Mouse (Mus musculus) left cerebral cortex, adult 9 months (tissue): ENCODE measurements around the gene Dio2.

Source experiments
- DNase-seq, 2 experiments: peaks; one replicate each; pipeline ENCODE4 v3.0.0; 2022; ENCODE audit warnings: low spot score in 2 of 2

Dio2 gene

DNA sequence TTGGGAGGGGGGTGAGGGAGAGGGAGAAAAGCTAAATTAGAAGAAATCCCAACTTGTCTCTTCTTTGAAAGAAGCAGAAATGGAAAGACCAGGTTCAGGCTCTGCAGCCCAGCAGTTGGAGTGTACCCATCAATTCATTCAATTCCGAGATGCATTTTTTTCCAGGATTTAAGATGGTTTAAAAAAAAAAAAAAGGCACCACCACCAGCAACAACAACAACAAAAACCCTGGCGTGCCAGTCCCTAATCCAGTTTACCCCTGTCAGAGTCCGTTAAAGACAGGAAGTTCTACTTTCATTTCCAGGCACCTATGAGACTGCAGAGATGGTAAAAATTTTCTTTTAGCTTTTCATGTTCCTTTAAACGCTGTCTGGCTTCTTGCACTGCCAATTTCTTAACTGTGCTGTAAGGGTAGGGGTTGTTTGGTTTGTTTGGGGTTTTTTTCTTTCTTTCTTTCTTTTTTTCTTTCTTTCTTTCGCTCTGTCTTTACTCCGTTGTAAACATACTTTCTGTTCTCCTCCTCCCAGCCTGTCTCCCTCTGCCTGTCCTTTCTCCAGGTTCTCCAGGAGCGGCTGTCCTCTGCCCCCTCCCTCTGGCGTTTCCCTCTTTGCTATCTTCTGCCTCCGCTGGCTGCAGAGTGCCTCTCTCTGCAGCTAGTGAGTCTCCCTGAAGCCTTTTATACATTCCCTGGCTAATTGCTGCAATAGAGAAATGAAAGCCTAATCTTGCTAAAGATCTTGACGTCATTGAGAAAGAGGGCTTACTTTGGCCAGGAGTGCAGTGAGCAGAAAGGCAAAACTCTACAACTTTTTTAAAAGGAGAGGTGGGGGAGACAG, at the start of gene Dio2:
TSS of gene Dio2 (minus strand) at position 51 of the 836 bp plus-strand sequence.
- no peak for DNase-seq

DNA sequence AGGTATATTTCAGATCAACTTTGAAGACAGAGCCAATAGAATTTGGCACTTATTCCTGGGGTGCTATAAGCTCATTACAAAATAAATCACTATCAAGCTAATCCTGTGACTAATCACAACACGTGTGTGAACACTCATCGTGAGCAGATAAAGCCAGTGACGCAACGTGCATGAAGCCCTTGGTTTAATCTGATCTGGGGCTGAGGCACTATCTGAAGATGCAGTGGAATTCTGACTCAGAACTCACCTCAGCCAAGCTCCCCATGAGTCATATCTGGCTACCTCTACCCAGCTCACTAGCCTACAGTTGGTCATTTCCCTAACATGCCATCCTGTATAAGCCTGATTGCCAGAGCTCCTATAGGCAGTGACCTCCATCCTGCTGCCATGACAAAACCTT, 43.2 kb upstream of the Dio2 start:
- no peak for DNase-seq

DNA sequence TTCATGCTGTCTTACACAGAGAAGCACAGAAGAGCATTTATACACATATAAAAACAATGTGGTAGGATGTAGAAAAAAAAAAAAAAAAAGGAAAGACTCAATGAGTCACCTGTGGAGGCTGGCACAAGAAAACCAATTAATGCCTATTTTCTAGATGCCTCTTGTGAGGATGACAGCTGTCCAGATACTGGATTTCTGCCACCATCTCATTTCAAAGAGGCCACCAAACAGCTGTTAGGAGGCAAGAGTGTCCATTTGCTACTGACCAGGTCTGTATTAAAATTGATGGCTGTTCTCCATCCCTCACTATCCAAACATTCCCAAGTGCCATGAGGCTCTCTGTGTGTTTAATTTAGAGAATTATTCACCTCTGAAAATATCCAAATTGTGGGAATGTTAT, 6.5 kb upstream of the Dio2 start:
- DNase-seq: no peak

DNA sequence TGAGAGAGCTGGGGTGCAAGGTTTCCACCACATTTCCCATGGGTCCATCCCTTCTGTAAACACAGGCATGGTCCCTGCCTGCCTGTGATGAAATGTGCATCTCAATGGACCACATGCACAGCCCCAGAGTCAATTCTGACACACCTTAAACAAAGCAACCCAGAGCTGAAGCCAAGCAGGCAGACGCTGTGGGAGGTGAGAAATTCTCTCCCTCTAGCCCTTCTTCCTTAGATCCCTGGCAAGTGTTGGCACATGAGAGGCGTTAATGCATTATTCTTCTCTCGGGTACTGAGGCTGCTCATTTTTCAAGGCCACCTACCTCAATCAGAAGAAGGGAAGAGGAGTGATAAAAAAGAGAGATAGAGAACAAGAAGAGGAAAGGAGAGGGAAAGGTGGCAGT, 5.4 kb upstream of the Dio2 start:
- peak in 1 of 2 experiments; percentile 27 for DNase-seq

DNA sequence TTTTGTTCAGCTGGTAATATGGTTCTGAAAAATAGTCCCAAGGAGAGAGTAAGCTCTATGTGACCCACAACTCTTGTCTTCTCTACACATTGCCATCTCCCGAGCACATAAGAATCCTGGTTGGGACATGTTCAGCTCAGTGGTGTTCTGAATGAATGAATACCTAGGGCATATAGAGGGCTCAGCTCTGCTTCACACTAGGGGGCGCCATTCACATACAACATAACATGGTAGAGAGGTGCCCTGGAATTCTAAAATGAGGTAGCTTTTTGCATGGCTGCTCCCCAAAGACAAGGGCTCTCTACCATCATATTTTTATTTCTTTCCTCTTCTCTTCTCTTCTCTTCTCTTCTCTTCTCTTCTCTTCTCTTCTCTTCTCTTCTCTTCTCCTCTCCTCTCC, 2.2 kb upstream of the Dio2 start:
- DNase-seq: peak in 1 of 2 experiments; percentile 86

DNA sequence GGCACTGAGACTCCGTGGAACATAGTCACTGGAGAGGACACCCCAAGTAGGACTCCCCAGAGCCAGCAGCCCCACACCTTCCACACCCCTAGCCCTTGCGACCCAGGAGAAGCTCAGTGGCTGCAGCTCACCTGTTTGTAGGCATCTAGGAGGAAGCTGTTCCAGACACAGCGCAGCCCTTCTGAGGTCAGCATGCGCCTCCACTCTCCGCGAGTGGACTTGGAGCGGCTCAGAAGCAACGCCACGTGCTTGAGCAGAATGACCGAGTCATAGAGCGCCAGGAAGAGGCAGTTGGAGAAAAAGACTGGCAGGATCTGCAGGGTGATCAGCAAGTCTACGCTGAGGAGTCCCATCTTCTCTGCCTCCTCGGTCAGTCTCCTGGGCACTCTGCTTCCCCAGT, 306 bp downstream of the Dio2 start:
- no peak for DNase-seq

DNA sequence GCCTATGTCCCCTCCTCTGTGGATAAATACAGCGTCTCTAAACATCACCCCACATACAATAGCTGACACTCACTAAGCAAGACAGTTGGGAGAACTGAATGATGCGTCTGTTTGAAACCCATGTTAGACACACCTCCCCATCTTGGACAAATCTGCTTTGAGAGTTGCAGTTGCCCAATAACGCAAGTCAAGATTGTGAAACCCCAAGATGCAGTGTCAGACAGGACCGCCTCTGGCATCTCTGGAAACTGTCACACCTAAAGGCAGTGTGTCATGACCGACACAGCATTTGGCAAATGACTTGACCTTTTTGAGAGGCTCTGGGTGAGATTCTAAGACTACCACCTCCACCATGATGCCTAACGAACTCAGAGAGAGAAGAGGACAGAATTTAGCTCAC, 2.8 kb downstream of the Dio2 start:
- DNase-seq: no peak

DNA sequence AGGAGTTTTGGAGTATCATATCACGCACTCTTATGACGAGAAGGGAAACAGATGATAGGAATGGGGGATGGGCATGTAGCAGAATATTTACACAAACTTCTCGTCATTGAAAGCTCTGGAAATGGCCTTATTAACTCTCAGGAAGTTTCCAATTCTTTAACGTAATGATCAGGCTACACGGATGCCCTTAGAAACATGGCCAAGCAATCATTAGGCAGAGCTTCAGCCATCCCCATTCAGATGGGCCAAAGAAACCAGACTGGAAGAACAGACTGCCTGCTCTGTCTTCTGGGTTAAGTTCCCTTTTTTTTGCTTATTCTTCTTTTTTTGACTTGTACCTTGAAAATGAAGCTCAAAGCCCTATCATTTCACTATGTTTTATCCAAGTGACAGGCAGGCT, 3.7 kb downstream of the Dio2 start:
- DNase-seq: no peak

DNA sequence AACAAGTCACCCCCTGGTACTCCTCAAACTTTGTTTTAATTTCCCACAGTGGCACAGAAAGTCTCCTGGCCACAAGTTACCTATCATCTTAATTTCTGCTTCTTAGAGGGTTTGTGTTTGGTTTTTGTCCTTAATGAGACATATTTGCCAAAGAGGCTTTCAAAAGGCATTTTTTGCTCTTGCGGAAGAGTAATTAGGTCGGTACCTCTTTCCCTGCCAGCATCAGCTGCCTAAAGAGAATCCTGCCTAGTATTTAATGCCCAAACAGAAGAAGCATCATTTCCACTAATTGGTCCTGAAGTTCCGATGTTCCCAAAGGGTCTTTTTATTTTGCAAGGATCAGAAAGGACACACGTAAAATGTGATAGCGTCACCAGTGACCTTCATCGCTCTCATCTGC, 4.5 kb downstream of the Dio2 start:
- no peak for DNase-seq

DNA sequence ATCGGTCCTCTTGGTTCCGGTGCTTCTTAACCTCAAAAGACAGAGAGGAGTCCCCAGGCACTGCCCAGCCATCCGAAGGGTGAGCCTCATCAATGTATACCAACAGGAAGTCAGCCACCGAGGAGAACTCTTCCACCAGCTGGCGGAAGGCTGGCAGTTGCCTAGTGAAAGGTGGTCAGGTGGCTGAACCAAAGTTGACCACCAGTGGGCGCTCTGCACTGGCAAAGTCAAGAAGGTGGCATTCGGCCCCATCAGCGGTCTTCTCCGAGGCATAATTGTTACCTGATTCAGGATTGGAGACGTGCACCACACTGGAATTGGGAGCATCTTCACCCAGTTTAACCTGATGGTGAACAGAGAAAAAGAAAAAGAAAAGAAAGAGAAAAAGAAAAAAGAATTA, 8.6 kb downstream of the Dio2 start:
- peak in 1 of 2 experiments; percentile 33 for DNase-seq

DNA sequence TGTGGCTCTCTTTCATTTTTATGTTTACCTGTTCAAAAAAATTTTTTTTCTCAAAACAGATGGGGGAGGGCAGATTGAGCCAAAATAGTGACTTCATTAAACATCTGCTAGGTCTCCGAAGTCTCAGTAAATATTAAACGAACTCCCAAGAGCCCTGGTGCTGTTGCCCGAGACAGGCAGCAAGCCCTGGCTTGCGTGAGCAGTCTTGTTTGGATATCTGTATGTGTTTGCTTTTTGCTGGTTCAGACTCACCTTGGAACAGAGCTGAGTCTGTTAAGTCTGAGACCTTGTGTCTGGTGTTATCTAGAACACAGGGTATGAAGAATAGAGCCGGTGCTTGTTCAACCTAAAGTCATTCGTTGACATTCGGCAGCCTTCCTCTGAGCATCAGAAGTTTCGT, 13.1 kb downstream of the Dio2 start:
- no peak for DNase-seq

DNA sequence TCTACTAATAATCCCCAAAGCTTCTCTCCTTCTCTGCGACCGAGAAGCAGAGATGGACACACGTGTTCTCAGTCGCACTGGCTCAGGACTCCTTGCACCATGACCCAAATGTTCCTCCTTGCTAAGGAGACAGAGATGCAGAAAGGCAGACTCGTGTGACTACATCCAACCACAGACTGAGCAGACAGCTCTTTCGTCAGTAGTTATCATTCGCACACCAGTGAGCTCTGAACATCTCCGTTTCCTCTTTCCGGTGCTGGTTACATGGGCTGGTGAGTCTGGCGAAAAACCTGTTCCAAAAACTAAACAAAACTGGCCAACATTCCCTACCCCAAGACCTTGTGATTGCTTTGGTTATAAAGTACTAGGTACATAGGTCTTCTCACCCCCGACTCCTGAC, 13.6 kb downstream of the Dio2 start:
- no peak for DNase-seq

DNA sequence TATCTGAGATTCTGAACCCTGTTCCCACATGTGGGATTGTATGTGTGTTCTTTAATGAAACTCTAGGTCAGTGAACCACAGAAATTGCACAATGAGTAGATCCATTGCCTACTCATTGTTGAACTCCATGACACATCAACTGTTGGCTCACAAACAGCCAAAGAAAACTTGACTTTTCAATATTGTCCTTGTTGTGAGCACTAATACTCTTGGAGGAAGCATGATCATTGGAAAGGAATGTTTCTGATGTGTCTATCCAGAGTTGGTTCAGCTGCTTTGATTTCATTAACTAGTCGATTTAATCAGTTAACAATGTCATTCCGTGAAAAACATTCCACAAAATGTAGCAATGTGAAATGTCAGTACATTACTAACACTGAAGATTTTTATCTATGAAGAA, 44.1 kb downstream of the Dio2 start:
- no peak for DNase-seq
